Mouse (Mus musculus) thymus, postnatal 10 days (tissue): ENCODE data around the gene Pcdh17.

Experiments
- DNase-seq, 2 experiments: peaks; one replicate each; pipeline ENCODE4 v3.0.0; 2021; ENCODE audit warnings: low spot score in 2 of 2

Pcdh17 gene

DNA sequence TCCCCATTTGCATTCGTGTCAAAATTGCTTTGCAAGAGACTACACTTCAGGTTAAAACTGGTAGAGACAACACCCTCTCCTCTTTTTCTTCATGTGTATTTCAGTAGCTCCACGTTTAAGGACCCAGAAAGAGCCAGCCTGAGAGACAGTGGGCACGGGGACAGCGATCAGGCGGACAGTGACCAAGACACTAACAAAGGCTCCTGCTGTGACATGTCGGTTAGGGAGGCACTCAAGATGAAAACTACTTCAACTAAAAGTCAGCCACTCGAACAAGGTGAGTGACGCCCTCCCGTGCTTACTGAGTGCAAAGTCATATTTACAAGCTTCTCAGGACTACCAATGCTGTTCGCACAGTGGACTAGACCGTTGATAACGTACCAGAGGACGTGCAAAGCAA lies 34.0 kb downstream of the Pcdh17 start:
- no peak for DNase-seq

GRCm38 (mm10) chr14:84480546-84480945 lies 37.2 kb downstream of the Pcdh17 start:
- no peak for DNase-seq

- DNase-seq = no peak
These were observed 41.0 kb downstream of the Pcdh17 start for GRCm38 (mm10) chr14:84484350-84484749.

DNA sequence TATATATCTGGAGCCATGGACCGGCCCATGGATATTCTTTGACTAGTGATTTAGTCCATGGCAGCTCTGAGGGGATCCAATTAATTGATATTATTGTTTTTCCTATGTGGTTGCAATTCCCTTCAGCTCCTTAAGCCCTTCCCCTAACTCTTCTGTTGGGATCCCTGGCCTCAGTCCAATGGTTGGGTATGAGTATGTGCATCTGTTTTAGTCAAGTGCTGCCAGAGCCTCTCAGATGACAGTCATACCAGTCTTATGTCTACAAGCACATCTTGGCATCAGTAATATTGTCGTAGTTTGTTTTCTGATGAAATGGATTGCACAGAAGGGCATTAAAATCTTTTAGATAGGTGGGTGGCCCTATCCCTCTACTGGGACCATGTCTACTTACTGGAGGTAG lies 67.6 kb downstream of the Pcdh17 start:
- DNase-seq = no peak

DNA sequence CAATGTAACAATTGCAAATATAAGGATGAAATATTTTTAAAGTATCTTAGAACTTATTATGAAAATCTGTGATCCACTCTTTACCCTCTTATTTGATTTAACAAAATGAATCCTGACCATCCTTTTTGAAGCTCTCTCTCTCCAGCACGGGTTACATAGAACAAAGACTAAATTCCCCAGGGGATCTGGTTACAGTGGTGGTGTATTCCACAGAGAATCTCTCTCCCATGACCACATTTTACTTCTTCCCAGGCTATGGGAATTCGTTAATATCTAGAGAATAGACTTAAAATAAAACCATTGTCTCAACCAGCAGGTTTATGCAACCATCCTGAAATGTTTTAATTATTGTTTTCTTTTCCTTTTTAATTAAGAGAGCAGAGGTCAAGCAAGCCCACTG lies 89.0 kb downstream of the Pcdh17 start:
- DNase-seq = no peak

GRCm38 (mm10) chr14:84535264-84535663 lies 91.9 kb downstream of the Pcdh17 start:
- DNase-seq = no peak

GRCm38 (mm10) chr14:84541838-84542237 lies 98.5 kb downstream of the Pcdh17 start:
- no peak for DNase-seq

- no peak for DNase-seq
These were observed 102.6 kb downstream of the Pcdh17 start for GRCm38 (mm10) chr14:84545968-84546367.

DNA sequence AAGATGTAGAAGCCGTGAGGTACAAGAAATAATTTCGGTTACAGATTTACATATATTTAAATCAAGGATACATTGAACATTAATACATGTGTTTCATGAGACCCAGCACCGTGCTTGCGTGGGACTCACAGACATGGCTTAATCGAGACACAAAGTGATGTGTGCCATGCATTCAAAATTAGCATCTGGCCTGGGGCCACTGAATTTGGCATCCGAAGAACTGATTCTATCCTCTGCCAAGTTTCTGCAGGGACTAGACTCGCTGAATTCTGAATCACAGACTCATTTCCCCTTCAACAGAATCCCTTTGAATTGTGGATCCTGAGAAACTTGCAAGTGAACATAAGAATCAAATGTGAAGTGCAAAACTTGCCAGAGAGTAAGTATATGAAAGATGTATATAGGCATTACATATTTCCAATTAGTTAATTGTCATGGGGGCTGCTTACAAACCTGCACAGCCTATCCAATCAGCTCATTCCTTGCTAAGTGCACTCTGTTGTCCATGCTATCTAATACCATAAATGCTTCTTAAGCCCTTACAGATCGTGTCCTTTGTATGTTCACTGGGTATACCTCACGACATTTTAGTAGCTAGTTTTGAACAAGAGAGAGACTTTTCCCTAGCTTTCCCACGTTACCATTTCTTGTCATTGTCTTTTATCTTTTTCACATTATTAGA lies 104.3 kb downstream of the Pcdh17 start:
- no peak for DNase-seq

DNA sequence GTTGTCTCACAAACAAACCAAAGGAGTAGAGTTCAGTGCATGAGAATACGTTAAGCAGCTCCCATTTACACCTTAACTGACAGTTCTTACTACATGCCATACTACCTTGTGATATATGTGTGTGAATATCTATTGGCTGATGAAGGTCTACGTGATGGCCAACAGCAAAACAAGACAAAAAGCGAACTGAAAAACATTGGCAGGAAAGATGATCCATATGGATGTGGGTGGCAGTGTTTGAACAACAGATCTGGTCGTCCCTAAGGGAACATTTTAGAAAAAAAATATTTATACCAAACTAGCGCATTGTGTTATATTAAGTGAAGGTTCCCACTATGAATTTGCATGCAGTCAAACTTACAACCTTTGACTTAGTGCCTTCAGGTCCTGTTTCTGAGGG lies 108.2 kb downstream of the Pcdh17 start:
- no peak for DNase-seq

GRCm38 (mm10) chr14:84571071-84571470 lies 127.7 kb downstream of the Pcdh17 start:
- no peak for DNase-seq
